Mouse (Mus musculus): ENCODE measurements around the gene Ppp1r36.
"Not testable (repeated sequence)": the region's sequence is repeated elsewhere in the genome, so short reads cannot be mapped to it uniquely, and the experiment has no call there.

The Ppp1r36 gene

GRCm38 (mm10) chr12:76448127-76448526, 30.8 kb downstream of the Ppp1r36 start:
- no peak for DNase-seq (ENCODE audit: low spot score)

DNA sequence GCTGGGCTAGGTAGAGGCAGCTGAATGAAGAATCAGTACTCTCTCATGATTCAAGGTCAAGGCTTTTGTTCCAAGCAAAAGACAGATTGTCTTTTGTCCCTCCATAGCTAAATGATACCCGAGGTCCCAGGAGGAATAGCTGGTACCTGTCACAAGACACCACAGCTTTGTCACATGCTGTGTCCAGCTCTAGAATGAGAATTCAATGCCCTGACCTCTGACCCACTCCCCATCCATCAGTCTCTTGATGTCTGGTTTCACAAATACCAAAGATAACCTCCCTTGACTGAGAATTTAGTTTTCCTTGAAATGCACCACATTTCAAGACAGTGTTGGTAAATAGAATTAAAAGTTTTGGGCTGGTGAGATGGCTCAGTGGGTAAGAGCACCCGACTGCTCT, 34.9 kb downstream of the Ppp1r36 start:
- DNase-seq (ENCODE audit: low spot score), result no peak

DNA sequence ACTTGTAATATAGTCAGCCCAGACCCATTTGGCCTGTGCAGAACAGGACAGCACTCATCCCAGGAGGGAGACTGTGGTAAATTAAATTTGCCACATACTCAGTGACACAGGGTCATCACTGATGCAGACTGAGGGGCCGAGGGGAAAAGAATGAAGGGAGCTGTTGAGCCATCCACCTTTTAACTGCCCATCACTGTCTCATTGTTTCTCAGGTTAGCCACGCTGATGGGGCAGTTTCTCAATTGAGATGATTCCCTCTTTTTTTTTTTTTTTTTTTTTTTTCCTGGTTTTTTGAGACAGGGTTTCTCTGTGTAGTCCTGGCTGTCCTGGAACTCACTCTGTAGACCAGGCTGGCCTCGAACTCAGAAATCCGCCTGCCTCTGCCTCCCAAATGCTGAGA, 41.1 kb downstream of the Ppp1r36 start:
- not testable (repeated sequence) for DNase-seq (ENCODE audit: low spot score)

GRCm38 (mm10) chr12:76459032-76459431, 41.7 kb downstream of the Ppp1r36 start:
- no peak for DNase-seq (ENCODE audit: low spot score)

DNA sequence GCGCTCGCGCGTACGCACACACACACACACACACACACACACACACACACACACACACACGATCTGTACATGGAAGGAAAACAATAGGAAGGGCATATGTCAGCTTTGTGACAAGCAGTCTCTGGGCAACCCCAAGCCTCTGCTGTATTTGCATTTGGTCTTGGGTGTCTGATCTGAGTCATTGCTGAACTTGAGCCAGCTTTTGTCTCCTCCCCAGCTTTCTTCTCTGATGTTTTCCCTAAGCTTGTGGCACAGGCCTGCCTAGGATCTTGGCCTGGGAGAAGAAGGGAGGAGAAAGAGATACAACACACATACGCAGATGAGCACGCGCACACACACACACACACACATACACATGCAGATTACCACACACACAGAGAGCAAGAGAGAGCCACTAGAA, 46.1 kb downstream of the Ppp1r36 start:
- DNase-seq (ENCODE audit: low spot score), result no peak

DNA sequence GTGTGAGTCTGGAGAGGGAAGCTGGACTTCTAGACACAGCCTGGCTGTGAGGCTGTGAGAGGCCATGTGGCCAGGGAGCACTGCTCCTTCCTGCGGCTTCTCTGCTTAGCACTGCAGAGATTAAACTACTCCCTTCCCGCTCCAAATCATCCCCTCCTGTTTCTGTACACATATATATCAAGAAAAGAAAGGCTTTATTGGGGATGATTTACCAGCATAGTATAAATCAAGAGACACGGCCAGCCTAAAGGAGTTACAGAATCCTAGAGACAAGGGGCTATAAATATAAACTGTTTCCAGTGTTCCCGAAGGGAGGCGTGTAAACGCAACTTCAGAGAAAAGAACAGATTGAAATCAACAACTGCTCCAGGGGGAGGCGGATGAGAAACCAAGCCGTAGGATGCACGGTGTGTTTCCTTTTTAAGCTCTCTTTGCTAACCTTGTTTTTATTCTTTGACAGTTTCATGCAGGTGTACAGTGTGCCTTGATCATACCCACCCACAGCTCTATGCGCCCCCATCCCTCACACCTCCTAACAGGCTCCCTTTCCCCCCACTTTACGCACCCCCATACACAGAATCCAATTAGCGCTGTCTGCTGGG, 47.4 kb downstream of the Ppp1r36 start:
- DNase-seq (ENCODE audit: low spot score), result no peak

GRCm38 (mm10) chr12:76466651-76467050, 49.3 kb downstream of the Ppp1r36 start:
- DNase-seq (ENCODE audit: low spot score), result no peak

GRCm38 (mm10) chr12:76467256-76467655, 49.9 kb downstream of the Ppp1r36 start:
- no peak for DNase-seq (ENCODE audit: low spot score)

DNA sequence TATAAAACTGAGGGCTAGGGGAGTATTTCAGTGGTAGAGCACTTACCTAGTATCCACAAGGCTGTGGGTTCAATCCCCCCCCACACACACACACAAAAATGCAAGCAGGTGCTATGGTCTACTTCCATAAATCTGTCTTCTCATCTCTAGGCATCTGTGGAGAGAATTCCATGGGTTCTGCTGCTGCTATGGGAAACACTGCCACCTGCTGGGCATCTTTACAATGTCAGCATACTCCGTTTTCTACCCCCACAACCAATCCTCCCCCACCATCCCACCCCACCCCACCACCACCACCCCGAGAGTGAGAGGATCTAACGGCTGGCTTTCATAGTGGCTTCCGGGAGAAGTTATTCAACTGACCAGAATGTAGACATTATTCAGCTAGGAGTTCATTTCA, 54.7 kb downstream of the Ppp1r36 start:
- peak; percentile 35 for DNase-seq (ENCODE audit: low spot score)

DNA sequence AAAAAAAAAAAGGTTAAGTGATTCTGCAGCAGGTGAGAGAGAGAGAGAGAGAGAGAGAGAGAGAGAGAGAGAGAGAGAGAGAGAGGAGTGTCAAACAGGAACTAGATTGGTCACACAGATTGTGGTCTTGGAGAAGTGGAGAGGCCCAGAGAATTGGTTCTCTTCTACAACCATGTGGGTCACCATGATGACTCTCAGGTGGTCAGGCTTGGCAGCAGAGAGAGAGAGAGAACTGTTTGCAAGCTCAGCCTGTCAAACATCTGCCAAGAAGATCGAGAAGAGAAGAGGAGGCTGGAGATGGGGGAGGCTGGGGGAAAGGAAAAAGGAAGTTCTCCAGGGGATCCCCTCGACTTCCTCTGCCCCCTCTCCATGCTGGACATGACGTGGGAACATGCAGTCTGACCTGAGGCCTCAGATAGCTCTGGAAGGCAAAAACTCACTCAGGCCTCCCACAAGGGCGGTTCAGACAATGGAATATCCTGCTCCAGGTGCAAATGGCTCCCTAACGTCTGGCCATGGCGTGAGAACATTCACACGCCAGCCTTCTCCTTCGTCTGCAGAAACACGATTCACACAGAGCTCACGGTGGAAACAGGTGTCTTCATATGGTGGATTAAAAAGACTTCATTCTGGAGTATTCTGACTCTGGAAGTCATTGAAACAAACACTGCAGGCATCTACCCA, 56.4 kb downstream of the Ppp1r36 start:
- no peak for DNase-seq (ENCODE audit: low spot score)

- DNase-seq (ENCODE audit: low spot score), result no peak
These were observed 56.9 kb downstream of the Ppp1r36 start for GRCm38 (mm10) chr12:76474246-76474583.

DNA sequence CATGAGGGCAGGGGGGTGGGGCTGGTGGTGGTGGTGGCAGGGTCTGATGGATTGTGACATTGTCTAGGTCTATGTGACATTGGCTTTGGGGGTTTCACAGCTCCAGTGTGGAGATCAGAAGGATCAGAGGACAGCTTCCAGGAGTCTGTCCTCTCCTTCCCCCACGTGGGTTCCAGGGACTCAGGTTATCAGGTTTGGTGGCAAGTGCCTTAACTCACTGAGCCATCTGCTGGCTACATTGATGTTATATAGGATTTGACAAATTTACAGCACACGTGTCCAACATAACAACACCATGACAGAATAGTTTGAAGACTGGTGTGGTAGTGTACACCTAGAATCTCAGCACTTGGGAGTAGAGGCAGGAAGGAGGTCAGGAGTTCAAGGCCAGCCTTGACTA, 57.5 kb downstream of the Ppp1r36 start:
- no peak for DNase-seq (ENCODE audit: low spot score)

GRCm38 (mm10) chr12:76476146-76476545, 58.8 kb downstream of the Ppp1r36 start:
- DNase-seq (ENCODE audit: low spot score), result no peak

DNA sequence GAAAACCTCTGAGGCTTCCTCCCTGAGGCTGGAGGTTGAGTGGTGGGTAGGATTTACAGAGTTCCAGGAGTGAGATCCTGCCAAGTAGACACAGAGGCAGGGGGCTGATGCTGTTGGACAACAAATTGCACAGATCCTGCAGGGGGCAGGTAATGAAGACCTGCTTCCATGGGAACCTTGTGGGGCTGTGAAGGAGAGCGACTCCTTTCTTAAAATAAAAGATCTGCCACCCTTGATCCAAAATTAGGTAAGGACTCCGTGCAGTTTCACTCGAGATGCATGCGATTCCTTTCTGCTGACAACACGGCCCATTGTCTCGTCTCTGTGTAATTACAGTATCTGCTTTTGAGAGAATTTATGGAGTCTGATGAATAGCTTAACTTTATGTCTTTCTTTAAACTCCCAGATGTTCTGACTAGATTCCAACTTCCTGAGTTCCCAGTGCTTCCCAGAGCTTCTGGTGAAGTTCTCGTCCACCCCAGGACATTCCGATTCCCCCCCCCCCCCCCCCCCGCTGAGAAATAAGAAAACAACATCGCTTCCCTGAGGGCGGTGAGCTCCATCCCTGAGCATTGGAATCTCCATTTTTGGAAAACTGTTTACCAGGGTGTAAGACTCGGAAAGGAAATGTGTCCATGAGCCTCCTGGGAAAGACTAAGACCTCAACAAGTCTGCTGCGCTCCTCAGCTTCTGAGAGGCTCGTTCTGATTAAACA, 61.1 kb downstream of the Ppp1r36 start:
- no peak for DNase-seq (ENCODE audit: low spot score)

DNA sequence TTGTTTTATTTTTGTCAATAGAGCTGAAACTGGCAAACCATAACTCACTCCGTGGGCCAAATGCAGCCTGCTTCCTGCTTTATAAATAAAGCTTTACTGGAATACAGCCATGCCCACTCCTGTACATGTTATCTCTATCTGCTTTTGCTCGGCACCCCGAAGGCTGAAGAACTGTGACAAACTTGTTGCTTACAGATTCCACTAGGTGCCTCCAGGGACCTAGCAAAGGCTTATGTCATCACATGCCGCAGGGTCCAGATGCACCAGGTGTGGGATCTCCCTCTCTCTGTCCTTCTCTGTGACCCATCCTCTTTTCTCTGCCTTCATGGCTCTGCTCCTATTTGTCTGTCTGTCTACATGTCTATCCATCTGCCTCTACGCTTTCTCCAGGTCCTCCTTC, 61.8 kb downstream of the Ppp1r36 start:
- no peak for DNase-seq (ENCODE audit: low spot score)

DNA sequence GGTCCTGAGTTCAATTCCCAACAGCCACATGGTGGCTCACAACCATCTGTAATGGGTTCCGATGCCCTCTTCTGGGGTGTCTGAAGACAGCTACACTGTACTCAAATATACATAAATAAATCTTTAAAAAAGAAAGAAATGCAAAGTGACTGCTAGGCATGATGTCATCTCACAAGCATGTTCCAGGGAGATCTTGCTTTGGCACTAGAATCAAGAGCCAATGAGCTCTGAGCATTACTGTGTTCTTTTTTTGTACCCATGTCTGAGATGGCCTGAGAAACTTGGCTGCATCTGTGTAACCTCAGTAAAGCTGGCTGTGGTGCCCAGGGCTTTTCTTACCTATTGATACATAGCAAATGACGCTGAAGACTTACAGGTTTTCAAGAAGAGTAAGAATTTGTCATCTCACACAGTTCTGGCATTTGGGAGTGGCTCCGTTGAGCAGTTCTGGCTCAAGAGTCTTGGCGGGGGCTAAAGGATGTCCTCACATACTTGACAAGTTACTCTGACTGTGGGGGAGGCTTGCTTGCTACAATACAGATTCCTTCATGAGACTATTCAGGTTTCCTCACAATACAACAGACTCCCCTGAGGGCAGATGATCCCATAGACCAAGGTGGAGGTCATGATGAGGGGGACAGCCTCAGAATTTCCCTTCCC, 62.6 kb downstream of the Ppp1r36 start:
- DNase-seq (ENCODE audit: low spot score), result no peak

DNA sequence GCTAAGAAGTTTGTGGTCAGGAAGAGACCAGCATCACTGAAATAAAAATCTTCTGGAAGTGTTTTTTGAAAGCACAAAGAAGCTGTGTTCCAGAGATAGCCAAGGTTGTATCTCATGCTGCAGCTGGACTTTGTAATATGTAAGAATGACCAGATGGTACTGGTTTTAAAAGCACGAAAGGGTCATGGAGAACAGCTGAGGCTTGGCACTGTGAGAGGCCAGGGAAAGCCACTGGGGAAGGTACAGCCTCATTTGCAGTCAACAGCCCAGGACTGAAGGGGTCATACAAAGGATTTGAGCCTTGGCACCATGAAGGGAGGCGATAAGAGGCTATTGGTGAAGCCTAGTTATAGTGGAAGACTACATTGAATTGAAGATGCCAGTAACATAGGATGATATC, 65.1 kb downstream of the Ppp1r36 start:
- no peak for DNase-seq (ENCODE audit: low spot score)

- no peak for DNase-seq (ENCODE audit: low spot score)
These were observed 65.6 kb downstream of the Ppp1r36 start for GRCm38 (mm10) chr12:76482948-76483347.

DNA sequence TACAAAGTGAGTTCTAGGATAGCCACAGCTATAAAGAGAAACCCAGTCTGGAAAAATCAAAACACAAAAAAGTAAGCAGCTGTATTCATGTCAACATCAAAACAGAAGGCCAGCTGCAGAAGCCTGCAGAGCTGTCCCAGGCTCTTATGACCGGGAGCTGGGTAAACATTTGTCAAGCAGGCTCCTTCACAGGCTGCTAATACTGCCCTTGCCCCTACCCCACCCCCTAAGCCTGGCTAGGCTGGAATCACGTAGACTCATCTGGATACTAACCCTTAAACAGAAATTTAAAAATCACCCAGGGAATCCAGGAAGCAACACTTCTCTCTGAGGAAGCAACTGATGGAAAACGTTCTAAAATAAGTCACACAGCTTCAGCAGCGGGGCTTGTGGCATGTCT, 67.5 kb downstream of the Ppp1r36 start:
- no peak for DNase-seq (ENCODE audit: low spot score)

GRCm38 (mm10) chr12:76485381-76485780, 68.0 kb downstream of the Ppp1r36 start:
- no peak for DNase-seq (ENCODE audit: low spot score)

DNA sequence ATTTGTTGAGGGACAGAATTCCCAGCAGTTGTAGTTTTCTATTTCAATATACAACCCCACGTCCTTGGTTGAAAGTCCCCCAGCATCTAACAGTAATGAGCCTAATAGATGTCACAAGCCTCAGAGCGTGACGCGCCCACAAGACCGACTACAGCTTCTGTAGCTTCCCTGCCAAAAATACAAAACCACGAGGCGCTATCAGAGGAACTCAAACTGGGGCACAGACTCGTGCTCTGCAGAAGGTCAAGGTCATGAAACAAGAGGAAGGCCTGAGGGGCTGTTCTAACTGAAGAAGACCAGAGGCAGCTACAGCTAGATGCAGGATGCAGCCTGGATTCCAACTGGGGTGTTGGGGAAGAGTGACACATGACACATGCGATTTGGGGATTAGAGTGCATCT, 69.6 kb downstream of the Ppp1r36 start:
- no peak for DNase-seq (ENCODE audit: low spot score)
